Mouse (Mus musculus) midbrain, embryonic 16.5 days (tissue): ENCODE results near the gene 1700025B11Rik. TPM values are rescaled to one million over a fixed set of nuclear protein-coding genes. Genes with fewer than 3 reads are reported as not detected.

ENCODE experiments used
- polyA plus RNA-seq: library from polyadenylated mRNA; unstranded; fragments of >200 nt; fragmentation: Nextera tagmentation; extraction: Ambion mirVana; gene quantifications from 2 replicates; pipeline ENCODE4 v1.2.1, GENCODE M21; 2015

1700025B11Rik gene
- polyA plus RNA-seq, 1 experiment from 2014 or later: not detected

Other genes starting within 250 kb of the 1700025B11Rik start
- not detected in 2 replicates for gene Apol7a, start 162.8 kb downstream of the 1700025B11Rik start, polyA plus RNA-seq
- gene Apol9a, start 150.8 kb downstream of the 1700025B11Rik start, polyA plus RNA-seq: not detected in 2 replicates
- not detected in 2 replicates for gene Apol7b, start 114.4 kb downstream of the 1700025B11Rik start, polyA plus RNA-seq
- not detected in 2 replicates for gene Apol10a, start 84.8 kb downstream of the 1700025B11Rik start, polyA plus RNA-seq
- not detected in 2 replicates for gene Apol11a, start 53.6 kb downstream of the 1700025B11Rik start, polyA plus RNA-seq
- gene Apol7c, start 28.6 kb downstream of the 1700025B11Rik start, polyA plus RNA-seq: not detected in 2 replicates
- gene Apol10b, start 34.2 kb upstream of the 1700025B11Rik start, polyA plus RNA-seq: 0.10 TPM in 1 of 2 replicates, not detected in the other
- gene Gm36245, start 37.4 kb upstream of the 1700025B11Rik start, polyA plus RNA-seq: not detected in 2 replicates
- not detected in 2 replicates for gene Apol11b, start 81.4 kb upstream of the 1700025B11Rik start, polyA plus RNA-seq
- gene Apol7e, start 137.0 kb upstream of the 1700025B11Rik start, polyA plus RNA-seq: not detected in 2 replicates
- gene Apol9b, start 167.1 kb upstream of the 1700025B11Rik start, polyA plus RNA-seq: not detected in 2 replicates
- gene Apol8, start 195.1 kb upstream of the 1700025B11Rik start, polyA plus RNA-seq: 0.11 and 0.27 TPM in 2 replicates